Mouse (Mus musculus): ENCODE data around the gene Rcn2.

GRCm38 (mm10) chr9:56108174-56108573 lies 66.5 kb downstream of the Rcn2 start:
- TF ChIP-seq CTCF (IDR thresholded peaks at IDR 0.05; ENCODE audit: low read depth) = no peak
- TF ChIP-seq EP300 (optimal IDR thresholded peaks at IDR 0.05) = no peak
